Mouse (Mus musculus) thymus, adult 2 months (tissue): ENCODE results near the gene Rad23a.

Experiments
- CTCF ChIP-seq: fragments of 200-500 bp; IDR thresholded peaks from 2 replicates; pipeline ENCODE4 v1.5.1; 2012; ENCODE audit warnings: mild to moderate bottlenecking, control low read depth, low read length, moderate library complexity, borderline replicate concordance; ENCODE audit not compliant: control insufficient read depth, poor library complexity, insufficient read depth; ENCODE audit errors: extremely low read depth
- POLR2A ChIP-seq: fragments of 200-500 bp; IDR thresholded peaks from 2 replicates; pipeline ENCODE4 v1.6.1; 2012; ENCODE audit warnings: mild to moderate bottlenecking, low read length, control low read depth, moderate library complexity; ENCODE audit not compliant: control insufficient read depth, poor library complexity, insufficient read depth; ENCODE audit errors: extremely low read depth

- TF ChIP-seq CTCF (no peak), POLR2A (no peak)
Observed at GRCm38 (mm10) chr8:84884728-84885127, 44.3 kb upstream of the Rad23a start.
